In the genomic region with DNA sequence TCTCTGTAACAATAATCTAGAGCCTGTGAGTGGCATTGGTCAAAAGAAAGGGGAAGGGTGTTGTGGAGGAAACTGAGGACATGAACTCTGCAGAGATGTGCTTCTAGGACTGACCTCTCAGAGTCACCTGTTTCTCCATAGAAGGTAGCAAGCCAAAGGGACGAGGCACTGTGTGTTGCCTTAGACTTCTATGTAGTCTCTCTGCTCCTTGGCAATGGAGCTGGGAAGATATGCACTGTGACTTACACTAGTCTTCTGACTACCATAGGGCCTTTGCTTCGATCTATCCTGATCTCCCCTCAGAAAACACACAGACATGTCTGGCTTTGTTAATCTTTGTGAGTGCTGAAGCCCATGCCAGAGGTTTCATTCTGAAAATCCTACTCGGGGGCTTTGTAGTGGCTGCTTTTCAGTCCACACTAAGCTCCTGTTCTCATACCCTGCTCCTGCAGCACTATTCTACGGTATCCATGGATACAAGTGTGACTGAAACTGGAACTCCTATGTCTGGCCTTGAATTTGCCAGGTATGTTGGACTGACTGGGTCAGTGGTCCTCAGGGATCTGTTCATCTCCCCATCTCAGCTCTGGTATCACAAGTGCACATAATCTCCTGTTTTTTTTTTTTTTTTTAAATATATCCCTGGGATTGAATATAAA, we compare ENCODE assay signal across 22 mouse cellular contexts.
DNase-seq lines count a peak whose midpoint lies in the region; ATAC-seq lines count a peak whose summit lies in the region.
"Had no signal": no experiment of that assay in that cellular context is flagged by ENCODE, and none has a peak within 500 bp of the region (broad histone marks: within the 10 kb centered on the region; RNA-seq: fewer than 3 reads in every experiment).

No protein-coding gene starts in this region.

- H3K4me1 ChIP-seq in forebrain, embryonic 11.5 days (replicated peaks; ENCODE audit: control insufficient read depth, insufficient read depth, low read length): no peaks in the 10 kb centered on the region
- H3K4me1 ChIP-seq in forebrain, embryonic 14.5 days (ENCODE audit: control insufficient read depth, insufficient read depth, low read length): no peaks in the 10 kb centered on the region
- no peaks in the 10 kb centered on the region for H3K4me1 ChIP-seq in heart, embryonic 10.5 days
- no peaks in the 10 kb centered on the region for H3K4me1 ChIP-seq in midbrain, embryonic 11.5 days (ENCODE audit: control insufficient read depth, insufficient read depth, low read length)
- H3K4me1 ChIP-seq in midbrain, embryonic 14.5 days (ENCODE audit: control insufficient read depth, insufficient read depth, low read length): 0 out of 2 replicates have a peak, but pooled peaks cover 3% of the 10 kb centered on the region
- H3K4me1 ChIP-seq: heart, embryonic 12.5 days; heart, embryonic 15.5 days; hindbrain, embryonic 10.5 days; hindbrain, embryonic 13.5 days had no signal

- WGBS in forebrain, embryonic 11.5 days: 56% methylated on average over 4 of the region's 4 CpGs
- WGBS in forebrain, embryonic 14.5 days: 42% methylated on average over 4 of the region's 4 CpGs
- WGBS in heart, embryonic 10.5 days: 78% methylated on average over 4 of the region's 4 CpGs
- 42% methylated on average over 4 of the region's 4 CpGs for WGBS in midbrain, embryonic 11.5 days
- WGBS in midbrain, embryonic 14.5 days: 43% methylated on average over 4 of the region's 4 CpGs

- H3K27me3 ChIP-seq in forebrain, embryonic 11.5 days (ENCODE audit: control insufficient read depth, insufficient read depth, low read length): no peaks in the 10 kb centered on the region
- H3K27me3 ChIP-seq in forebrain, embryonic 14.5 days (replicated peaks; ENCODE audit: control insufficient read depth, insufficient read depth, low read length): no peaks in the 10 kb centered on the region
- H3K27me3 ChIP-seq in heart, embryonic 10.5 days (ENCODE audit: insufficient read depth, poor library complexity, severe bottlenecking): no peaks in the 10 kb centered on the region
- no peaks in the 10 kb centered on the region for H3K27me3 ChIP-seq in midbrain, embryonic 11.5 days (ENCODE audit: control insufficient read depth, insufficient read depth, low read length)
- no peaks in the 10 kb centered on the region for H3K27me3 ChIP-seq in midbrain, embryonic 14.5 days (ENCODE audit: control insufficient read depth, insufficient read depth, low read length)
- H3K27me3 ChIP-seq: forebrain, embryonic 12.5 days; heart, embryonic 12.5 days; heart, embryonic 15.5 days; hindbrain, embryonic 13.5 days had no signal

- H3K36me3 ChIP-seq in forebrain, embryonic 11.5 days (ENCODE audit: control insufficient read depth, insufficient read depth, low read length): no peaks in the 10 kb centered on the region
- H3K36me3 ChIP-seq in forebrain, embryonic 14.5 days (ENCODE audit: control insufficient read depth, insufficient read depth, low read length): no peaks in the 10 kb centered on the region
- no peaks in the 10 kb centered on the region for H3K36me3 ChIP-seq in heart, embryonic 10.5 days
- H3K36me3 ChIP-seq in midbrain, embryonic 11.5 days (ENCODE audit: control insufficient read depth, insufficient read depth, low read length): no peaks in the 10 kb centered on the region
- H3K36me3 ChIP-seq in midbrain, embryonic 14.5 days (ENCODE audit: control insufficient read depth, insufficient read depth, low read length): no peaks in the 10 kb centered on the region
- H3K36me3 ChIP-seq: forebrain, embryonic 12.5 days; heart, embryonic 12.5 days; heart, embryonic 15.5 days; hindbrain, embryonic 10.5 days; hindbrain, embryonic 13.5 days had no signal

- ATAC-seq in forebrain, embryonic 11.5 days (replicated peaks; ENCODE audit: low FRiP score): peak; percentile 53; the same call in 1 of the 2 replicates
- no peak for ATAC-seq in forebrain, embryonic 14.5 days
- peak; percentile 69 for ATAC-seq in midbrain, embryonic 11.5 days (ENCODE audit: low FRiP score)
- no peak for ATAC-seq in midbrain, embryonic 14.5 days (ENCODE audit: low FRiP score, low TSS enrichment)
- ATAC-seq in monocyte, adult 5-6 weeks (replicated peaks; ENCODE audit: insufficient number of reproducible peaks, low FRiP score, low TSS enrichment, poor library complexity, severe bottlenecking): no peak
- ATAC-seq: activated CD4-positive, CD25-positive, alpha-beta regulatory T cell, adult 4 months had no signal

- H3K27ac ChIP-seq in forebrain, embryonic 11.5 days (ENCODE audit: low read depth, low read length): no peak overlapping the region
- no peak overlapping the region for H3K27ac ChIP-seq in forebrain, embryonic 14.5 days (ENCODE audit: low read depth, low read length)
- H3K27ac ChIP-seq in heart, embryonic 10.5 days: no peak overlapping the region
- H3K27ac ChIP-seq in midbrain, embryonic 11.5 days (ENCODE audit: low read depth, low read length): no peak overlapping the region
- no peak overlapping the region for H3K27ac ChIP-seq in midbrain, embryonic 14.5 days (replicated peaks; ENCODE audit: low read depth, low read length)
- H3K27ac ChIP-seq: forebrain, embryonic 12.5 days; heart, embryonic 15.5 days; hindbrain, embryonic 10.5 days; hindbrain, embryonic 13.5 days had no signal

- H3K4me3 ChIP-seq in forebrain, embryonic 11.5 days (ENCODE audit: low read depth, low read length): no peak overlapping the region
- H3K4me3 ChIP-seq in forebrain, embryonic 14.5 days (ENCODE audit: low read depth, low read length): no peak overlapping the region
- no peak overlapping the region for H3K4me3 ChIP-seq in heart, embryonic 10.5 days
- H3K4me3 ChIP-seq in midbrain, embryonic 11.5 days (ENCODE audit: low read depth, low read length): no peak overlapping the region
- no peak overlapping the region for H3K4me3 ChIP-seq in midbrain, embryonic 14.5 days (replicated peaks; ENCODE audit: low read depth, low read length)
- H3K4me3 ChIP-seq: forebrain, embryonic 12.5 days; heart, embryonic 12.5 days; heart, embryonic 15.5 days; hindbrain, embryonic 10.5 days; hindbrain, embryonic 13.5 days had no signal

- no peak overlapping the region for H3K4me2 ChIP-seq in forebrain, embryonic 11.5 days (ENCODE audit: low read depth, low read length, severe bottlenecking)
- no peak overlapping the region for H3K4me2 ChIP-seq in forebrain, embryonic 14.5 days (ENCODE audit: low read length)
- H3K4me2 ChIP-seq in midbrain, embryonic 11.5 days: no peak overlapping the region
- no peak overlapping the region for H3K4me2 ChIP-seq in midbrain, embryonic 14.5 days (ENCODE audit: low read length)
- H3K4me2 ChIP-seq: forebrain, embryonic 12.5 days; heart, embryonic 12.5 days; heart, embryonic 15.5 days; hindbrain, embryonic 13.5 days had no signal

- H3K9me3 ChIP-seq in forebrain, embryonic 11.5 days (ENCODE audit: control insufficient read depth, low read length): no peaks in the 10 kb centered on the region
- no peaks in the 10 kb centered on the region for H3K9me3 ChIP-seq in forebrain, embryonic 14.5 days (replicated peaks; ENCODE audit: control insufficient read depth, low read length)
- no peaks in the 10 kb centered on the region for H3K9me3 ChIP-seq in heart, embryonic 10.5 days
- H3K9me3 ChIP-seq in midbrain, embryonic 11.5 days (ENCODE audit: control insufficient read depth, low read length): no peaks in the 10 kb centered on the region
- H3K9me3 ChIP-seq in midbrain, embryonic 14.5 days (ENCODE audit: control insufficient read depth, low read length): no peaks in the 10 kb centered on the region
- H3K9me3 ChIP-seq: forebrain, embryonic 12.5 days; heart, embryonic 12.5 days; heart, embryonic 15.5 days; hindbrain, embryonic 10.5 days; hindbrain, embryonic 13.5 days had no signal

- no peak overlapping the region for H3K9ac ChIP-seq in forebrain, embryonic 11.5 days (ENCODE audit: low read length)
- no peak overlapping the region for H3K9ac ChIP-seq in forebrain, embryonic 14.5 days (ENCODE audit: low read length)
- H3K9ac ChIP-seq in midbrain, embryonic 11.5 days (ENCODE audit: low read length): no peak overlapping the region
- H3K9ac ChIP-seq in midbrain, embryonic 14.5 days (replicated peaks; ENCODE audit: low read length): no peak overlapping the region
- H3K9ac ChIP-seq: forebrain, embryonic 12.5 days; heart, embryonic 12.5 days; heart, embryonic 15.5 days; hindbrain, embryonic 13.5 days had no signal

- DNase-seq in forebrain, embryonic 11.5 days (ENCODE audit: low spot score): no peak
- no peak for DNase-seq in forebrain, embryonic 14.5 days (ENCODE audit: low spot score)
- peak; percentile 76 for DNase-seq in heart, adult 11 months
- DNase-seq in heart, embryonic 10.5 days (ENCODE audit: low spot score): no peak
- peak; percentile 82 for DNase-seq in midbrain, embryonic 11.5 days (ENCODE audit: low spot score, missing footprints)
- DNase-seq in midbrain, embryonic 14.5 days: no peak
- DNase-seq: adrenal gland, adult 8-10 months; adrenal gland, postnatal 25 days; cerebellum, adult 11-12 months; cerebellum, adult 9-10 months; cerebellum, postnatal 14 days; gastrocnemius, postnatal 10 days; gastrocnemius, postnatal 36 days; heart, postnatal 10 days; heart, postnatal 36 days had no signal

Comparison
In these comparisons a context has a peak if more than half of its experiments do, and no peak if none do; other contexts are left out.
1. ATAC-seq: peak in forebrain, embryonic 11.5 days (single experiment) and midbrain, embryonic 11.5 days (single experiment); none in forebrain, embryonic 14.5 days (single experiment), midbrain, embryonic 14.5 days (single experiment) and monocyte, adult 5-6 weeks (single experiment).
2. DNase-seq: peak in heart, adult 11 months (single experiment) and midbrain, embryonic 11.5 days (single experiment); none in forebrain, embryonic 11.5 days (single experiment), forebrain, embryonic 14.5 days (single experiment), heart, embryonic 10.5 days (single experiment) and midbrain, embryonic 14.5 days (single experiment).